Mouse (Mus musculus) heart, embryonic 16.5 days (tissue): ENCODE measurements at regions not wholly inside any gene's neighbourhood (a gene's known extent, or its start where the extent isn't known, plus 50 kb on each side); places are given as distances from the start of the nearest gene placed in this dataset.
"Not testable (repeated sequence)": the region's sequence is repeated elsewhere in the genome, so short reads cannot be mapped to it uniquely, and the experiment has no call there.

Source experiments
- ATAC-seq: fragments of 200-750 bp; cut with Nextera tagmentation; replicated peaks from 2 replicates; pipeline ENCODE4 v1.8.0; 2017; ENCODE audit warnings: moderate number of reproducible peaks; ENCODE audit not compliant: insufficient read depth, low FRiP score; ENCODE audit errors: extremely low read depth
- H3K27ac ChIP-seq: fragments of 300-500 bp; sonication (generic); 2 replicates; pipeline ENCODE4 v1.5.1; 2014; ENCODE audit warnings: mild to moderate bottlenecking, low read length, control low read depth, moderate library complexity
- H3K27me3 ChIP-seq: fragments of 300-500 bp; sonication (generic); 2 replicates; pipeline ENCODE4 v1.6.1; 2014; ENCODE audit warnings: low read length, mixed read lengths; ENCODE audit not compliant: control insufficient read depth, insufficient read depth
- H3K36me3 ChIP-seq: fragments of 300-500 bp; sonication (generic); 2 replicates; pipeline ENCODE4 v1.6.1; 2014; ENCODE audit not compliant: control insufficient read depth, insufficient read depth
- H3K4me1 ChIP-seq: fragments of 300-500 bp; sonication (generic); 2 replicates; pipeline ENCODE4 v1.6.1; 2014; ENCODE audit warnings: low read length, mixed read lengths; ENCODE audit not compliant: control insufficient read depth, insufficient read depth
- H3K4me2 ChIP-seq: fragments of 300-500 bp; sonication (generic); 2 replicates; pipeline ENCODE4 v1.6.1; 2014; ENCODE audit warnings: low read depth, mild to moderate bottlenecking, control low read depth, low read length
- H3K4me3 ChIP-seq: fragments of 300-500 bp; sonication (generic); 2 replicates; pipeline ENCODE4 v1.5.1; 2014; ENCODE audit warnings: mild to moderate bottlenecking, control low read depth, low read length
- H3K9ac ChIP-seq: fragments of 300-500 bp; sonication (generic); 2 replicates; pipeline ENCODE4 v1.6.1; 2014; ENCODE audit warnings: low read length, control low read depth
- H3K9me3 ChIP-seq: fragments of 300-500 bp; sonication (generic); replicated peaks from 2 replicates; pipeline ENCODE4 v1.6.1; 2016; ENCODE audit warnings: low read length; ENCODE audit not compliant: control insufficient read depth
- WGBS: fragments of 180-500 bp; shearing (Covaris S2); extraction: QIAGEN DNeasy Blood & Tissue Kit; methylation state at CpG from one replicate; pipeline ENCODE4 v1.1.7; 2014; 5-methylcytosine and 5-hydroxymethylcytosine counted together

DNA sequence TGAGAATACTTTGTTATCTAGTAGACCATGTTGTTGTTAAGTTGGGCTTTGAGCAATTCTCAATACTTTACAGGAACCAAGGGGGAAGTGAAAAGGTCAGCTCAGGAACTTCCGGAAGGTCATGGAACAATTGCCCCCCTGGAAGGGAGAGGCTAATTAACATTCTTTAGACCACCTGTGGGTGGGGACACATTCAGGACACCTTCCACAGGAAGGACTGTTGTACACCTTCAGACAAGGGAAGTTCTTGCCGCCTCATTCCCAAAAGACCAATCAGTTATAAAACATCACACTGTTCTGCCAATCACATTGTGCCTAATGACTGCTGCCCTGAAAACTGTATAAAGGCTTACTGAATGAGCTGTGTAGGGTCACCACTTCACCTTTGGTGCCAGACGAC is 701.2 kb downstream of the Trib2 start:
- no peak overlapping the region for H3K4me2 ChIP-seq
- H3K9me3 ChIP-seq: no peaks in the 10 kb centered on the region
- no peak overlapping the region for H3K4me3 ChIP-seq
- H3K9ac ChIP-seq: no peak overlapping the region
- H3K27me3 ChIP-seq: no peaks in the 10 kb centered on the region
- 80% methylated on average over 3 of the region's 3 CpGs for WGBS
- H3K4me1 ChIP-seq: no peaks in the 10 kb centered on the region
- no peak for ATAC-seq
- H3K36me3 ChIP-seq: no peaks in the 10 kb centered on the region
- no peak overlapping the region for H3K27ac ChIP-seq

DNA sequence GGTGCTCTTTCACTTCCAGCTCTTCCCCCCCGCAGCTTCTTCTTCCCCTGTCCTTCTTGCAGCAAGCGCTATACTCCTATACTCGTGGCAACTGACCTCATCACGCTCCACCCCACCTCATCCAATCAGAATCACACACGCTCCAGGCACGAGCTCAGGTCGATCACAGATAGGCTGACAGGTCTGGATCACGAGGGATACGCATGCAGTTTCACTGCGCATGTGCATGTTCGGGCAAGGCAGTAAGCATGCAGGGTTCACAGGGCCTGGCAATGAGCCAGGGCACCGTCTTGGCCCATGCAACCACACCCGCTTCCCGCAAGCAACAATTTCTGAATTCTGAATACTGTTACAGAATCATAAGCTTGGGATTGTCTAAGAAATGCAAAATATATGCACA is 701.9 kb downstream of the Trib2 start:
- no peak overlapping the region for H3K9ac ChIP-seq
- no peak overlapping the region for H3K4me3 ChIP-seq
- H3K4me1 ChIP-seq: no peaks in the 10 kb centered on the region
- 85% methylated on average over 14 of the region's 14 CpGs for WGBS
- H3K27ac ChIP-seq: no peak overlapping the region
- H3K4me2 ChIP-seq: no peak overlapping the region
- no peak for ATAC-seq
- no peaks in the 10 kb centered on the region for H3K27me3 ChIP-seq
- no peaks in the 10 kb centered on the region for H3K36me3 ChIP-seq
- H3K9me3 ChIP-seq: no peaks in the 10 kb centered on the region

DNA sequence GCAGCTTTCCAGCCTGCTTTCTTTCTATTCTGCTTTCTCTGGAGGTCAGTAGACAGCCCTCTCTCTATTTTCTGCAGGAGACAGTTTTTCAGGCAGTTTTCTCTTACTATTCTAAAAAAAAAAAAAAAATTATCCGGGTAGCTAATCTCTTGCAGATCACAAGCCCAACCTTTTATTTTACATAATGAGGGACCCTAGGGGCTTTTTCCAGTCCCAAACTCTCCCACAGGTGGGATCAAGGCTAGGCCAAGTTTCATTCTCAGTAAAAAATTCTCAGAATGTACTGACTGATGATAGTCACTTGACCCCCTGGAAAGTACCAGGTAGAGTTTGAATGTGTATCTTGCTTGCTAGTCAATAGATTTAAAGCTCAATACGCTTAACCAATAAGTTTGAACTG is 705.7 kb downstream of the Trib2 start:
- Histone ChIP-seq H3K9me3 (no peaks in the 10 kb centered on the region), H3K9ac (no peak overlapping the region)
- WGBS: 68% methylated on average over 2 of the region's 2 CpGs

DNA sequence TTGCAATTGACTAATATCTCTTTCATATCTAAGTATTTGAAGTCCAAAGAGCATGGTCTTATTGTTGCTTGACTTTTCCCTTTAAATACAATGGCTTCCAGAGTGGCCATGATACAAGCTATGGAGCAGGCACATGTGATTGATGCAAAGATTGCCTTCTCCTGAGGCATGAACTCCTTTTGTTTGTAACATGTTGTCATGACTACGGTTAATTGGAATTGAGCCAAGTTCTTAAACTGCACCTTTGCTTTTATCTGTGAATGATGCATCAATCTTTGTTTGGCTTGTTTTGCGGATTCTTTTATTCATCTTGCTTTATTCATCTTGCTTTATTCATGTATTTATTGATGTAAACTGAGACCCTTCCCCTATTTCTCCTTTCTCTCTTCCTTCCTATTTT is 711.8 kb downstream of the Trib2 start:
- Histone ChIP-seq H3K4me1 (no peaks in the 10 kb centered on the region), H3K27ac (no peak overlapping the region), H3K36me3 (no peaks in the 10 kb centered on the region), H3K4me2 (no peak overlapping the region), H3K4me3 (no peak overlapping the region), H3K9ac (no peak overlapping the region), H3K9me3 (no peaks in the 10 kb centered on the region), H3K27me3 (no peaks in the 10 kb centered on the region)
- 80% methylated on average over 2 of the region's 2 CpGs for WGBS
- ATAC-seq: no peak

More for the DNA sequence above, 705.7 kb downstream of the Trib2 start:
- Histone ChIP-seq H3K27ac (no peak overlapping the region), H3K36me3 (no peaks in the 10 kb centered on the region), H3K4me2 (no peak overlapping the region), H3K4me1 (no peaks in the 10 kb centered on the region), H3K4me3 (no peak overlapping the region), H3K27me3 (no peaks in the 10 kb centered on the region)
- ATAC-seq: no peak

GRCm38 (mm10) chr12:15078615-15079014 is 738.1 kb downstream of the Trib2 start:
- no peak overlapping the region for H3K4me2 ChIP-seq
- no peak overlapping the region for H3K27ac ChIP-seq
- H3K4me3 ChIP-seq: no peak overlapping the region
- no peak for ATAC-seq
- H3K36me3 ChIP-seq: no peaks in the 10 kb centered on the region
- no peaks in the 10 kb centered on the region for H3K27me3 ChIP-seq
- no peak overlapping the region for H3K9ac ChIP-seq
- no peaks in the 10 kb centered on the region for H3K4me1 ChIP-seq
- 60% methylated on average over 2 of the region's 2 CpGs for WGBS
- H3K9me3 ChIP-seq: no peaks in the 10 kb centered on the region

GRCm38 (mm10) chr12:15064351-15064750 is 752.4 kb downstream of the Trib2 start:
- no peak overlapping the region for H3K27ac ChIP-seq
- no peaks in the 10 kb centered on the region for H3K36me3 ChIP-seq
- ATAC-seq: no peak
- 75% methylated on average over 1 of the region's 1 CpGs for WGBS
- H3K4me2 ChIP-seq: no peak overlapping the region
- H3K4me3 ChIP-seq: no peak overlapping the region
- H3K27me3 ChIP-seq: no peaks in the 10 kb centered on the region
- H3K4me1 ChIP-seq: no peaks in the 10 kb centered on the region
- H3K9ac ChIP-seq: no peak overlapping the region
- no peaks in the 10 kb centered on the region for H3K9me3 ChIP-seq

GRCm38 (mm10) chr12:15051387-15051786 is 765.3 kb downstream of the Trib2 start:
- no peak for ATAC-seq
- H3K4me1 ChIP-seq: no peaks in the 10 kb centered on the region
- no peak overlapping the region for H3K4me3 ChIP-seq
- no peaks in the 10 kb centered on the region for H3K27me3 ChIP-seq
- no peak overlapping the region for H3K27ac ChIP-seq
- H3K4me2 ChIP-seq: no peak overlapping the region
- 82% methylated on average over 5 of the region's 5 CpGs for WGBS
- no peaks in the 10 kb centered on the region for H3K36me3 ChIP-seq
- no peak overlapping the region for H3K9ac ChIP-seq
- H3K9me3 ChIP-seq: no peaks in the 10 kb centered on the region

DNA sequence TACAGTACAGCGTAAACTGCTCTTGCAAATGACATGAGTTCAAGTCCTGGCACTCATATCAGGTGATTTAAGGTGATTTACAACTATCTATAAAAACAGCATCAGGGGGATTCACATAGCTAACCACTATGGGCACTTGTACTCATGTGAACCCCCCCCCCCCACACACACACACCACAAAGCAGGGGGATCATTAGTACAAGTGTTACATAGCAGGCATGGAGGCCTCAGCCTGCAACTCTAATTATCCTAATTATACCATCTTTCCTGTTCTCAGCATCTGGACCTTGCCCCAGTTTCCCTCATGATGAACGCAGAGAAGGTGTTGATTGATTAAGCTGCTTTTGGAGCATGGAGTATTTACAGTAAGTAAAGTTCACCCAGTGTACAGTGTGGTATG is 773.5 kb downstream of the Trib2 start:
- no peaks in the 10 kb centered on the region for H3K27me3 ChIP-seq
- no peak overlapping the region for H3K4me3 ChIP-seq
- no peaks in the 10 kb centered on the region for H3K36me3 ChIP-seq
- no peak overlapping the region for H3K4me2 ChIP-seq
- no peaks in the 10 kb centered on the region for H3K4me1 ChIP-seq
- no peak overlapping the region for H3K27ac ChIP-seq
- H3K9me3 ChIP-seq: no peaks in the 10 kb centered on the region
- ATAC-seq: no peak
- 85% methylated on average over 2 of the region's 2 CpGs for WGBS
- no peak overlapping the region for H3K9ac ChIP-seq

- Histone ChIP-seq H3K9ac (no peak overlapping the region), H3K36me3 (no peaks in the 10 kb centered on the region), H3K4me1 (no peaks in the 10 kb centered on the region), H3K4me3 (no peak overlapping the region), H3K27ac (no peak overlapping the region), H3K9me3 (no peaks in the 10 kb centered on the region), H3K27me3 (no peaks in the 10 kb centered on the region), H3K4me2 (no peak overlapping the region)
- no peak for ATAC-seq
Observed at GRCm38 (mm10) chr12:15011091-15011490, 805.6 kb downstream of the Trib2 start.

DNA sequence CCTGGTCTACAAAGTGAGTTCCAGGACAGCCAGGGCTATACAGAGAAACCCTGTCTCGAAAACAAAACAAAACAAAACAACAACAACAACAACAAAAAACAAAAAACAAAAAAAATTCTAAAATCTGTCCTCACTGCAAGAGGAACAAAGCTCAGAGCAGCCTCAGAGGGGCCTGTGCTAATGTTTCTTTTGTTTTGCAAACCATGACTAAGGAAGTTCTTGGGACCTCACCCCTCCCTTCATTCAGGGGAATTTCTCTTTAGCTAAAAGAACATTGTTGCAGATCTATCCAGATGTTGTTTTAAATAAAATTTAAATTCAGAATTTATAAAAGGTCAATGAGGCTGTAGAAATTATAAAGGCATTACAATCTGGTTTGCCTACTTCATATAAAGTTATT is 814.3 kb downstream of the Trib2 start:
- not testable (repeated sequence) for H3K4me2 ChIP-seq, H3K4me1 ChIP-seq, H3K9ac ChIP-seq, H3K36me3 ChIP-seq, H3K27ac ChIP-seq, ATAC-seq, H3K9me3 ChIP-seq, H3K27me3 ChIP-seq, H3K4me3 ChIP-seq
- 42% methylated on average over 1 of the region's 1 CpGs for WGBS
